Mouse (Mus musculus): Measurements from ENCODE around the gene Exoc3l2. TPM values are rescaled to one million over a fixed set of nuclear protein-coding genes. Genes with fewer than 3 reads are reported as not detected.

Gene Exoc3l2
- polyA plus RNA-seq, 1 experiment from 2014 or later: 0.97 TPM

DNA sequence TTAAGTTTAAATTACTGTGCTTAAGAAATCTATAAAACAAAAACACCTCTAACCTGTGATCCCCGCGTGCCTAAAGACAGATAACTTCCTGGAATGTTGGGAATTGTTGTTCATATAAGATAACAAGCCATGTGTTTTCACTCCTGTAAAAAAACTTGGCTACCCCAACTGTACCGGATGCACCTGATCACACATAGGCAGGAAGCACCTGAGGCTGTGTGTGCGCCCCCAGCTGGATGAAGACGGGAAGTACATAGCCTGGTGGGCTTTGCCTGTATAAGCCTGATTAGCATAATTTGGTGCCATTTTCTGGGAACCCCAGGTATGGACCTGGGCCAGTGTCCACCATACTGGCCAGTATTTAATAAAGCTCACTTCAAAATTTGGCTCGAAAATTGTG is 80.5 kb downstream of the Exoc3l2 start:
- 39% methylated on average over 6 of the region's 6 CpGs for WGBS
- H3K4me1 ChIP-seq (replicated peaks; ENCODE audit: control insufficient read depth, insufficient read depth): peaks cover 6% of the 10 kb centered on the region; the same call in 1 of the 2 replicates
- H3K9me3 ChIP-seq (ENCODE audit: control insufficient read depth, low read length): no peaks in the 10 kb centered on the region
- H3K27ac ChIP-seq (replicated peaks): no peak overlapping the region
- no peak for DNase-seq (ENCODE audit: low spot score)
- H3K9ac ChIP-seq (ENCODE audit: low read length): no peak overlapping the region
- H3K27me3 ChIP-seq (ENCODE audit: control insufficient read depth, insufficient read depth, low read length): no peaks in the 10 kb centered on the region
- TF ChIP-seq EP300 (optimal IDR thresholded peaks at IDR 0.05): no peak
- TF ChIP-seq CTCF (IDR thresholded peaks at IDR 0.05; ENCODE audit: low read depth): peak; percentile 68
- H3K4me3 ChIP-seq (ENCODE audit: low read depth, low read length): no peak overlapping the region
- ATAC-seq (ENCODE audit: low FRiP score, low TSS enrichment): no peak
- no peaks in the 10 kb centered on the region for H3K36me3 ChIP-seq (ENCODE audit: control insufficient read depth, insufficient read depth, low read length)
- H3K4me2 ChIP-seq (replicated peaks; ENCODE audit: low read depth): no peak overlapping the region

DNA sequence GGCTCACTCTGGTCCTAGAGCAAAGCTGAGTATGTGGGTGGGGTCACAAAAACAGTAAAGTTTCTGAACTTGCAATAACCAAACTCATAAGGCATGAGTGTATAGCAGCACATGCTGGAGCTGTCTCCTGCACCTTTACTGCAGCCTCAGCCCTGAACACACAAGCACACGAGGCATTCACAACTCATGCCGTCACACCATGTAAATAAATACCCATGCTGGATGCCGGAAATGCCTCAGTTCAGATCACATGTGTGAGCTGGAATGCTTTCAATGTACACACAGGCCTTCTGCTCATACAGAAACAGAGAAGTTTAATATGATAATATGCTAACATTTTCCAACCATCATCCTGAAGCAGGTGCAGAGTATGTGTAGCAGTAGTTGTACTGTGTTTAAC is 82.9 kb downstream of the Exoc3l2 start:
- no peaks in the 10 kb centered on the region for H3K36me3 ChIP-seq (ENCODE audit: control insufficient read depth, insufficient read depth, low read length)
- H3K4me2 ChIP-seq (replicated peaks; ENCODE audit: low read depth): no peak overlapping the region
- no peaks in the 10 kb centered on the region for H3K27me3 ChIP-seq (ENCODE audit: control insufficient read depth, insufficient read depth, low read length)
- H3K4me3 ChIP-seq (ENCODE audit: low read depth, low read length): no peak overlapping the region
- no peak overlapping the region for H3K9ac ChIP-seq (ENCODE audit: low read length)
- peaks cover 6% of the 10 kb centered on the region; the same call in 1 of the 2 replicates for H3K4me1 ChIP-seq (replicated peaks; ENCODE audit: control insufficient read depth, insufficient read depth)
- WGBS: 17% methylated on average over 3 of the region's 3 CpGs
- H3K27ac ChIP-seq (replicated peaks): peak overlapping the region; percentile 61; the same call in 1 of the 2 replicates
- DNase-seq (ENCODE audit: low spot score) (peak; percentile 54), ATAC-seq (ENCODE audit: low FRiP score, low TSS enrichment) (peak; percentile 67)
- TF ChIP-seq CTCF (IDR thresholded peaks at IDR 0.05; ENCODE audit: low read depth): no peak
- no peak for TF ChIP-seq EP300 (optimal IDR thresholded peaks at IDR 0.05)
- no peaks in the 10 kb centered on the region for H3K9me3 ChIP-seq (ENCODE audit: control insufficient read depth, low read length)

Other genes with a start within 250 kb of the Exoc3l2 start
- gene Opa3, start 235.0 kb upstream of the Exoc3l2 start, polyA plus RNA-seq (2015; fragmentation: Nextera tagmentation; extraction: Ambion mirVana): 20.3 and 20.7 TPM in 2 replicates
- 108 and 120 TPM in 2 replicates for gene Vasp, start 191.5 kb upstream of the Exoc3l2 start, polyA plus RNA-seq (2015; fragmentation: Nextera tagmentation; extraction: Ambion mirVana)
- gene Ppm1n, start 183.3 kb upstream of the Exoc3l2 start, polyA plus RNA-seq (2015; fragmentation: Nextera tagmentation; extraction: Ambion mirVana): 0.17 and 0.21 TPM in 2 replicates
- 10.1 and 12.1 TPM in 2 replicates for gene Rtn2, start 180.7 kb upstream of the Exoc3l2 start, polyA plus RNA-seq (2015; fragmentation: Nextera tagmentation; extraction: Ambion mirVana)
- 0.21 and 0.38 TPM in 2 replicates for gene Fosb, start 153.3 kb upstream of the Exoc3l2 start, polyA plus RNA-seq (2015; fragmentation: Nextera tagmentation; extraction: Ambion mirVana)
- gene Ercc1, start 118.6 kb upstream of the Exoc3l2 start, polyA plus RNA-seq (2015; fragmentation: Nextera tagmentation; extraction: Ambion mirVana): 32.8 and 36.9 TPM in 2 replicates
- gene Cd3eap, start 103.8 kb upstream of the Exoc3l2 start, polyA plus RNA-seq (2015; fragmentation: Nextera tagmentation; extraction: Ambion mirVana): 13.4 and 13.6 TPM in 2 replicates
- 10.3 and 12.2 TPM in 2 replicates for gene Ppp1r13l, start 103.6 kb upstream of the Exoc3l2 start, polyA plus RNA-seq (2015; fragmentation: Nextera tagmentation; extraction: Ambion mirVana)
- gene Ercc2, start 81.3 kb upstream of the Exoc3l2 start, polyA plus RNA-seq (2015; fragmentation: Nextera tagmentation; extraction: Ambion mirVana): 6.0 and 6.4 TPM in 2 replicates
- gene Klc3, start 59.2 kb upstream of the Exoc3l2 start, polyA plus RNA-seq (2015; fragmentation: Nextera tagmentation; extraction: Ambion mirVana): 24.3 and 26.5 TPM in 2 replicates
- gene Ckm, start 58.6 kb upstream of the Exoc3l2 start, polyA plus RNA-seq (2015; fragmentation: Nextera tagmentation; extraction: Ambion mirVana): 42.1 and 43.6 TPM in 2 replicates
- 5.2 and 5.3 TPM in 2 replicates for gene Mark4, start 4.5 kb upstream of the Exoc3l2 start, polyA plus RNA-seq (2015; fragmentation: Nextera tagmentation; extraction: Ambion mirVana)
- gene Bloc1s3, start 45.0 kb downstream of the Exoc3l2 start, polyA plus RNA-seq (2015; fragmentation: Nextera tagmentation; extraction: Ambion mirVana): 3.2 and 3.7 TPM in 2 replicates
- 113 and 123 TPM in 2 replicates for gene Trappc6a, start 45.1 kb downstream of the Exoc3l2 start, polyA plus RNA-seq (2015; fragmentation: Nextera tagmentation; extraction: Ambion mirVana)
- 30.8 and 33.0 TPM in 2 replicates for gene Nkpd1, start 54.5 kb downstream of the Exoc3l2 start, polyA plus RNA-seq (2015; fragmentation: Nextera tagmentation; extraction: Ambion mirVana)
- gene Ppp1r37, start 99.7 kb downstream of the Exoc3l2 start, polyA plus RNA-seq (2015; fragmentation: Nextera tagmentation; extraction: Ambion mirVana): 16.5 and 21.2 TPM in 2 replicates
- 3.7 and 5.0 TPM in 2 replicates for gene Zfp296, start 114.0 kb downstream of the Exoc3l2 start, polyA plus RNA-seq (2015; fragmentation: Nextera tagmentation; extraction: Ambion mirVana)
- 108 and 114 TPM in 2 replicates for gene Gemin7, start 114.3 kb downstream of the Exoc3l2 start, polyA plus RNA-seq (2015; fragmentation: Nextera tagmentation; extraction: Ambion mirVana)
- 19.0 and 21.5 TPM in 2 replicates for gene Clasrp, start 141.2 kb downstream of the Exoc3l2 start, polyA plus RNA-seq (2015; fragmentation: Nextera tagmentation; extraction: Ambion mirVana)
- gene Relb, start 166.1 kb downstream of the Exoc3l2 start, polyA plus RNA-seq (2015; fragmentation: Nextera tagmentation; extraction: Ambion mirVana): 7.3 and 8.7 TPM in 2 replicates
- gene Clptm1, start 201.7 kb downstream of the Exoc3l2 start, polyA plus RNA-seq (2015; fragmentation: Nextera tagmentation; extraction: Ambion mirVana): 55.0 and 65.1 TPM in 2 replicates
- gene Apoc2, start 214.6 kb downstream of the Exoc3l2 start, polyA plus RNA-seq (2015; fragmentation: Nextera tagmentation; extraction: Ambion mirVana): 8.7 and 10.7 TPM in 2 replicates
- not detected in 2 replicates for gene Gm44805, start 218.1 kb downstream of the Exoc3l2 start, polyA plus RNA-seq (2015; fragmentation: Nextera tagmentation; extraction: Ambion mirVana)
- gene Apoc4, start 218.1 kb downstream of the Exoc3l2 start, polyA plus RNA-seq (2015; fragmentation: Nextera tagmentation; extraction: Ambion mirVana): 2.8 and 6.1 TPM in 2 replicates
- gene Apoc1, start 229.3 kb downstream of the Exoc3l2 start, polyA plus RNA-seq (2015; fragmentation: Nextera tagmentation; extraction: Ambion mirVana): 79.6 and 88.4 TPM in 2 replicates
- gene Apoe, start 235.9 kb downstream of the Exoc3l2 start, polyA plus RNA-seq (2015; fragmentation: Nextera tagmentation; extraction: Ambion mirVana): 383 and 436 TPM in 2 replicates